Mouse (Mus musculus): ENCODE data around the gene Dgkq. TPM values are rescaled to one million over a fixed set of nuclear protein-coding genes. Genes with fewer than 3 reads are reported as not detected.

Gene Dgkq
- total RNA-seq, 4 experiments from 2014 or later = 2.6 to 4.6 (median 3.1) TPM

GRCm38 (mm10) chr5:108602537-108602936 lies 66.9 kb downstream of the Dgkq start:
- DNase-seq (ENCODE audit: low spot score in 2 of 2) = no peak

- DNase-seq (ENCODE audit: low spot score in 2 of 2) = no peak
Observed at GRCm38 (mm10) chr5:108599923-108600322, 69.5 kb downstream of the Dgkq start.

Other genes starting within 250 kb of the Dgkq start
- gene Atp5k, start 235.2 kb downstream of the Dgkq start, total RNA-seq (2022) = 100 to 1,000 TPM; 265 to 675 (median 469) TPM
- 1 to 10 TPM; 1.6 to 2.3 (median 1.8) TPM for gene Mfsd7a, start 220.8 kb downstream of the Dgkq start, total RNA-seq (2022)
- gene Pcgf3, start 208.4 kb downstream of the Dgkq start, total RNA-seq (2022) = 10 to 100 TPM; 28.4 to 38.8 (median 33.3) TPM
- gene Cplx1, start 119.6 kb downstream of the Dgkq start, total RNA-seq (2022) = not detected
- gene Gak, start 39.9 kb downstream of the Dgkq start, total RNA-seq (2022) = 10 to 100 TPM in 2 of 4 experiments, 1 to 10 TPM in 2; 9.3 to 12.6 (median 10.3) TPM
- gene Tmem175, start 39.9 kb downstream of the Dgkq start, total RNA-seq (2022) = 1 to 10 TPM; 6.9 to 9.2 (median 8.0) TPM
- gene Idua, start 9.3 kb downstream of the Dgkq start, total RNA-seq (2022) = 1 to 10 TPM; 8.3 to 9.8 (median 9.2) TPM
- not detected for gene Slc26a1, start 5.9 kb upstream of the Dgkq start, total RNA-seq (2022)
- gene Fgfrl1, start 22.7 kb upstream of the Dgkq start, total RNA-seq (2022) = 10 to 100 TPM; 23.6 to 25.6 (median 24.4) TPM
- gene Rnf212, start 105.3 kb upstream of the Dgkq start, total RNA-seq (2022) = not detected
- gene Tmed11, start 125.7 kb upstream of the Dgkq start, total RNA-seq (2022) = not detected
- gene Vmn2r8, start 139.2 kb upstream of the Dgkq start, total RNA-seq (2022) = not detected
- not detected for gene Vmn2r9, start 182.9 kb upstream of the Dgkq start, total RNA-seq (2022)

Measured in gastrocnemius, adult 8-10 months (tissue).